8 mouse cellular contexts compared by ENCODE assay signal in genomic region chrX:74368209-74368909, GRCm38 (mm10). TPM values are rescaled to one million over a fixed set of nuclear protein-coding genes. Genes with fewer than 3 reads are reported as not detected.
DNase-seq lines count a peak whose midpoint lies in the region; ATAC-seq lines count a peak whose summit lies in the region.

No protein-coding gene starts in this region.

- H3K4me3 ChIP-seq in hindbrain, embryonic 12.5 days, result peak overlapping the region; percentile 55

- H3K27ac ChIP-seq in hindbrain, embryonic 12.5 days, result peak overlapping the region; percentile 70

- H3K4me2 ChIP-seq in hindbrain, embryonic 12.5 days (replicated peaks), result peak overlapping the region; percentile 62

- H3K9me3 ChIP-seq in hindbrain, embryonic 12.5 days (replicated peaks), result no peaks in the 10 kb centered on the region

- H3K9ac ChIP-seq in hindbrain, embryonic 12.5 days, result peak overlapping the region; percentile 82

- no peaks in the 10 kb centered on the region for H3K27me3 ChIP-seq in hindbrain, embryonic 12.5 days

- no peaks in the 10 kb centered on the region for H3K36me3 ChIP-seq in hindbrain, embryonic 12.5 days

- peak; percentile 74 for ATAC-seq in hindbrain, embryonic 12.5 days (ENCODE audit: low FRiP score)

- peaks cover 11% of the 10 kb centered on the region for H3K4me1 ChIP-seq in hindbrain, embryonic 12.5 days

- 31% methylated on average over 48 of the region's 49 CpGs for WGBS in hindbrain, embryonic 12.5 days

- DNase-seq in MN1 (ENCODE audit: low spot score), result peak; percentile 73
- peak; percentile 77 for DNase-seq in cerebellum, adult 9-11 months
- DNase-seq in frontal cortex, postnatal 14 days (ENCODE audit: low spot score in 2 of 2), result peak; percentile 33 to 48
- DNase-seq in left cerebral cortex, adult 11 months (ENCODE audit: low spot score), result peak; percentile 22
- peak; percentile 81 to 86 for DNase-seq in lung, postnatal 4 days
- peak; percentile 35 for DNase-seq in retina, postnatal 7 days (ENCODE audit: low read depth, low spot score)
- peak; percentile 63 for DNase-seq in urinary bladder, adult 2 months (ENCODE audit: low spot score)

RNA-seq across cellular contexts. Expression of gene Ubl4a, which starts 4.7 kb away (rescaled TPM):
- 56.7 and 63.1 TPM in 2 replicates for polyA plus RNA-seq in hindbrain, embryonic 12.5 days (2016; fragmentation: Nextera tagmentation; extraction: Ambion mirVana)
- 54.3 and 66.7 TPM in 2 replicates for polyA plus RNA-seq in urinary bladder, adult 2 months (2012; rRNA removed)

RNA-seq across cellular contexts. Expression of gene Slc10a3, which starts 4.8 kb away (rescaled TPM):
- polyA plus RNA-seq in hindbrain, embryonic 12.5 days (2016; fragmentation: Nextera tagmentation; extraction: Ambion mirVana), result 10.1 and 10.5 TPM in 2 replicates
- 14.1 and 18.0 TPM in 2 replicates for polyA plus RNA-seq in urinary bladder, adult 2 months (2012; rRNA removed)

RNA-seq across cellular contexts. Expression of gene Lage3, which starts 14.9 kb away (rescaled TPM):
- polyA plus RNA-seq in hindbrain, embryonic 12.5 days (2016; fragmentation: Nextera tagmentation; extraction: Ambion mirVana), result 90.1 and 94.4 TPM in 2 replicates
- 67.1 and 87.5 TPM in 2 replicates for polyA plus RNA-seq in urinary bladder, adult 2 months (2012; rRNA removed)

RNA-seq across cellular contexts. Expression of gene Fam3a, which starts 24.7 kb away (rescaled TPM):
- polyA plus RNA-seq in hindbrain, embryonic 12.5 days (2016; fragmentation: Nextera tagmentation; extraction: Ambion mirVana), result 32.1 and 33.7 TPM in 2 replicates
- 38.3 and 40.6 TPM in 2 replicates for polyA plus RNA-seq in urinary bladder, adult 2 months (2012; rRNA removed)

RNA-seq across cellular contexts. Expression of gene Ikbkg, which starts 24.7 kb away (rescaled TPM):
- 24.2 and 27.7 TPM in 2 replicates for polyA plus RNA-seq in hindbrain, embryonic 12.5 days (2016; fragmentation: Nextera tagmentation; extraction: Ambion mirVana)
- 25.0 and 26.3 TPM in 2 replicates for polyA plus RNA-seq in urinary bladder, adult 2 months (2012; rRNA removed)

Comparison
In these comparisons a context has a peak if more than half of its experiments do, and no peak if none do; other contexts are left out.
1. Peak in every context shown above with its lines: DNase-seq, ATAC-seq, H3K4me3 ChIP-seq and H3K27ac ChIP-seq.
2. DNase-seq: peak in every context shown above with its lines; median percentile 84 in lung, postnatal 4 days; 77 in cerebellum, adult 9-11 months; 73 in MN1; 63 in urinary bladder, adult 2 months; 40 in frontal cortex, postnatal 14 days; 35 in retina, postnatal 7 days; 22 in left cerebral cortex, adult 11 months.